Mouse (Mus musculus) spleen, postnatal 36 days (tissue): Measurements from ENCODE around the gene Umodl1.

Experiments used
- DNase-seq, 2 experiments: peaks; one replicate each; pipeline ENCODE4 v3.0.0; 2022; ENCODE audit warnings: low spot score in 2 of 2, mixed read lengths in 1 of 2

The Umodl1 gene

GRCm38 (mm10) chr17:30954340-30954739 is at the start of gene Umodl1:
TSS of gene Umodl1 (plus strand) at chr17:30954640.
- DNase-seq = no peak

- no peak for DNase-seq
These were observed 46.9 kb upstream of the Umodl1 start for GRCm38 (mm10) chr17:30907577-30907976.

GRCm38 (mm10) chr17:30910866-30911731 is 43.3 kb upstream of the Umodl1 start:
- DNase-seq = no peak

GRCm38 (mm10) chr17:30911732-30912088 is 42.7 kb upstream of the Umodl1 start:
- DNase-seq = no peak

DNA sequence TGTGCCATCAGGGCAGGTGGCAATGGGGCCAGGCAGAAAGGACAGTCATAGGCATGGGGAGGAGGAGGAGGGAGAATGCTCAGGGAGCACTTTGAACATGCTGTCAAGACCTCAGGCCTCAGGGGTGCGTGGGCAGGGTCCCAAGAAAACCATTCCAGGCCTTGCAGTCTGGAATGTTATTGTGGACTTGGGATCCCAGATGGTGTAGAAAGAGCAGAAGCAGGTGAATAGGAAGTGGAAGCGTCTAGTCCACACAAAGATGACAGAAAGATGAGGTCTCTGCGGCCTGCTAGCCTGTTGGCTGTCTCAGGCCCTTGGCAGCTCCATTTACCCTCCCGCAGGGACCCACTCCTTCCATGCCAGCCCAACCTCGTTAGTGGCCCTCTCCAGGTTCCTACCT is 41.9 kb upstream of the Umodl1 start:
- DNase-seq = no peak

- no peak for DNase-seq
These were observed 40.2 kb upstream of the Umodl1 start for GRCm38 (mm10) chr17:30914264-30914663.

- no peak for DNase-seq
These were observed 30.9 kb upstream of the Umodl1 start for GRCm38 (mm10) chr17:30923566-30923965.

- DNase-seq = no peak
These were observed 23.6 kb upstream of the Umodl1 start for GRCm38 (mm10) chr17:30930827-30931226.

DNA sequence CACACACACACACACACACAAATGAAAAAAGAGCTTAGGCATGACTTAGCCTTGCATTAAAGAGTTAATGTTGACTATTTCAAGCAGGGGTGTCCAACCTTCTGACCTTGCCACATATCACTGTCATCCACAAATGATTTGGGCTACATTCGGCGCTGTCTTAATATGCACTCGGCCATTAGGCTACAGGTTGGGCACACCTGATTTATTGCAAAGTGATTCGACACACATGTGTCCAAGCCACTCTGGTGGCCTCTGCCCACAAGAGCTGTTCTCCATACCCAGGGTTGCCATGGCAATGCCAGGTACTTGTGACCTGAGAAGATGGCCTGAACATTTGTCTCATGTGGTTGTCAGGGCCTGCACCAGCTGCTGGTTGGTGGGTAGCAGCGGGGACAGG is 21.6 kb upstream of the Umodl1 start:
- no peak for DNase-seq

GRCm38 (mm10) chr17:30935301-30935700 is 19.1 kb upstream of the Umodl1 start:
- no peak for DNase-seq

DNA sequence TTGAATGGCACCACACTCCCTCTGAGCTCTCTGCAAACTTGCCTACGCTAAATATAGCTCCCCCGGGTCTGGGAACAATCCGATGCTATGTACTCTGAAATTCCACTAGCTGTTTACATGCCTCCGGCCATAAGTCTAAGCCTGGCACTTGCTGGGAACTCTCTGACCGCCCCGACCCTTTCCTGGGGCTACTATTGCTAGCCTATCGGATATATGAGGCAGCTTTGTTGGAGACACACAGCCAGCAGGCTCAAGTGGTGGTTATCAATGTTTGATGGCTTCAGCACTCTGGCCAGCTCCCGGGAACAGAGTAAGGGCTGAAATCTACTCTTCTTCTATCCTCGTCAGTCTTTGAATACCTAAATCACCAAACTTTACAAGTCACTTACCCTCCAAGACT is 15.9 kb upstream of the Umodl1 start:
- no peak for DNase-seq

- no peak for DNase-seq
These were observed 6.1 kb upstream of the Umodl1 start for GRCm38 (mm10) chr17:30948382-30948781.

DNA sequence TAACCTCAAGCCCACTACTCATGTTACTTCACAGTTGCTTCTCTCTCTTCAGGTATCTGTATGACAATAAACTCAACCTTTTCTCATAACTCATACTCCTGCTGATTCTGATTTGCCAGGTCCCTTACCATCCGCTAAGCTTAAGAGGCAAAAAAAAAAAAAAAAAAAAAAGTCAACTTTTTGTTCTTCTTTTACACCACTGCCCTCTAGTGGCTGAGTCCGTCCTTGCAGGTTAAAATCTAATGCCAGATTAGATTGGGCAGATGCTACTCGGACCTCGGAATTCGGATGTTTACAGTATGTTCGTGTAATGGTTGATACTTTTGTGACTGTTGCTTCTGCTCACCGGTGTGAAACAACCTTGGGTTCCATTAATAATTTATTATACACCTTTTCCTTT is 3.7 kb upstream of the Umodl1 start:
- DNase-seq = peak; percentile 23 to 27

DNA sequence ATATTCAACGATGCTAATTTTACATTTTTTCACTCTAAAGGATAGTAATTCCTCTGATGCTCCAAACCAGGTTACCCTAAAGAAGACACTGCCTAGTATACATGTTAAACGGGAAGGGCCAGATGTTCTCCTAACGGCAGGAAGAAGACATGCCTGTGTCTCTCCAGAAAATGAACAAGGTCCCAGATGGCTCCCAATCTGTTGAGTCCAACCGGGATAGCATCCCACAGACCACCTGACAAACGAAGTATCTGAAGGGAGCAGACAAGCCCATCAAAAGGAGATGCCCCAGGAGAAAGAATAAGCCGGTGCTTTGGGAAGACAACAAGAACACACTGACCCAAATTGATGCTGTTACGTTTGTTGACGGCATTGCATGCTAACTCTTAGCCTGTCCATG is 2.8 kb upstream of the Umodl1 start:
- DNase-seq = no peak

DNA sequence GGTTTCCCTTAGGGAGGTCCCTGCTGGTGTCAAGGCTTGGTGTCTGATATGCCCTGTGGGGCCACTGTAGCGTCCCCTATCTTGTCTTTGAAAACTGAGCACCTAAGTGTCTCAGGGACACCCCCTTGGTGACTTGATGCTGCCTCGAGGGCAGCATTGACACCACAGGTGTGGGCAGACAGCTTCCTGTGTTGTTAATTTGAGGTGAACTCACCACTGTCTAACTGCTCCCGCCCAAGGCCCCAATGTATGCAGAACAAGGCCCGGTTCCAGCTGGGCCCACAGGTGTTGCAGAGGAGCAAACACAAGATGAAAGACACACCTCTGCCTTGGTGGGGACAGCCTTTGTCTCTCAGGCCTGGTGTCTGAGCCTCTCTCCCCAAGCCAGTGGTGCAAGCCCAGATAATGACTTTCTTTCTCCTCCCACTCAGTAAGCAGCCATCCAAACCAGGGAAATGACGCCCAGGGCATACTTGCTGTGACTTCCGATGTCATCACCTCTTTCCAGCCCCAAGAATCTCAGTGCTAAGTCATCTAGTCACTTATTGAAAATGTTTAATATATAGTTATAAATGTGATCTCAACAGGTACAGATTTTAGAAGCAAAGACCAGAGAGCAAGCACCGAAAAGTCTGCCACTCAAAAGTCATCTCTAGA is 7.6 kb downstream of the Umodl1 start:
- DNase-seq = no peak

- no peak for DNase-seq
These were observed 8.4 kb downstream of the Umodl1 start for GRCm38 (mm10) chr17:30962880-30963279.

GRCm38 (mm10) chr17:30969983-30970382 is 15.5 kb downstream of the Umodl1 start:
- DNase-seq = no peak

GRCm38 (mm10) chr17:30971877-30972276 is 17.4 kb downstream of the Umodl1 start:
- DNase-seq = no peak

GRCm38 (mm10) chr17:30973332-30973731 is 18.9 kb downstream of the Umodl1 start:
- no peak for DNase-seq

DNA sequence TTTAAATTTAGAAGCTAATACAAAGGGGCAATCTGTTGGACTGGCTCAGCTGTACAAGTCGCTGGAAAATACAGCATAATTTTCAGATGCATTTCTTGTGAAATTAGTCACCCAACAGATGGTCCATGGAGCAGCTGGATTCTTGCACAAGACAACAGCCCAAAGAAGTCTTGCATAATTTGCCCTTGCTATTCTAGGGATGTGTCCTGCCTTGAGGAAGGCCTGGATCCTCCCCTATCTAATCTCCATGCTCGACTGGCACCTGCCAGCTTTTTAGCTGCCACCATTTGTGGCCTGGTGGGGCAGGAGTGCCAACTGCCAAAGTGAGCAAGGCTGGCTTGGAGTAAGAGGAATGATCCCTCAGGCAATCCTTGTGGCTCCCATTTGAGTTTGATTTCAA is 22.9 kb downstream of the Umodl1 start:
- no peak for DNase-seq

DNA sequence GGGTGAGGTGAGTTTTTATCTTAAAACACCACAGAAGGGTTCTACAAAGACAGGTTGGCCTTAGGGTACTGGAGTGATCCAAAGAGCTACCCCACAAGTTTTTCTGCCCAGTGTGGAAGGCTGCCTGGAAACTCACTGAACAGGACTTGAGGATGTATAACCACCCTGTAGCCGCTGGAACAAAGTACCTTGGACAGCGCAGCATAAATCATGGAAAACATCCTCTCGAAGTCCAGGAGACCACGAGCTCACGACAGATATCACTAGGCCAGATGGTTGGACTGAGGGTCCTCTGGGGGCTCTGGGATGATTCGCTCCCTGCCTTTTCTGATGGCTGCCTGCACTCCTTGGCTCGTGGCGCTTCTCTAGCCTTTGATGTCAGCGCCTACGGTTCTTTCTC is 24.1 kb downstream of the Umodl1 start:
- no peak for DNase-seq

DNA sequence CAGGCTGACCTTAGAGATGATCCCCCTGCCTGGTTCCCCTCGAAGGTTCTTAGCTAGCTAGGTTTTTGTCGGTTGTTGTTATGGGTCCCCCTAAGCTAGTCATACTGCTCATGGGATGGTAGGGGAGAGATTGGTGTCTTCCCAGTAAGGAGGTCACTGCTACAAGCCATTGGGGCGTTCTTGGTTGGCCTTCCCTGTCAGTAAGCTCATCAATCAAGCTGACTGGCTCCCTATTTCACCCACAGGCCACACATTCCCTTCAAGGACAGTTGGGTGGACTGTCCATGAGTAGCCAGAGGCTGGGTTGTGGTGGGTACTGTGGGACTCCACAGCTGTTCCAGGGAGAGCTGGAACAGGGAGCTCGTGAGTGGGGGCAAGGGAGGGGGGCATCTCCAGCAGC is 29.1 kb downstream of the Umodl1 start:
- DNase-seq = no peak

DNA sequence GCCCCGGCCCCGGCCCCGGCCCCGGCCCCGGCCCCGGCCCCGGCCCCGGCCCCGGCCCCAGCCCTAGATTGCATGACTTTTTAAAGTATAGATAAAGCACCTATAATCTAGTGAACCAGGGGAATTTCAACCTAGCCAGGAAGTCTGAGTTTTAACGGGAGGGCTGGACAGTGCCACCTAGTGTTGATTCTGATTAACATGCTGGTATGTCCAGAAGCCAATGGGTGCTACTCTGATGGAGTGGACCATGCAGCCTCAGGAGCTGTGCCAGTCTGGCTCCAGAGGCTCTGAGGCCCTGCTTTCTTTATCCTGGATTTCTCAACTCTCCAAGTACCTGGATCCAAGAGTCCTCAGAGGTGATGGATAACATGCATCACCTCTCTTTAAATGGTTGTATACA is 35.8 kb downstream of the Umodl1 start:
- DNase-seq = no peak
